Mouse (Mus musculus) midbrain, postnatal 0 days (tissue): ENCODE results near the gene Dnaja2. TPM values are rescaled to one million over a fixed set of nuclear protein-coding genes. Genes with fewer than 3 reads are reported as not detected.

Experiments
- ATAC-seq: fragments of 200-750 bp; cut with Nextera tagmentation; 2 replicates; pipeline ENCODE4 v1.8.0; 2017; ENCODE audit warnings: moderate number of reproducible peaks, mild to moderate bottlenecking, moderate TSS enrichment, moderate library complexity; ENCODE audit not compliant: low FRiP score
- DNase-seq: peaks from one replicate; pipeline ENCODE4 v3.0.0-alpha.2; 2015; ENCODE audit warnings: low spot score
- H3K27ac ChIP-seq: fragments of 300-500 bp; sonication (generic); 2 replicates; pipeline ENCODE4 v1.5.1; 2014; ENCODE audit warnings: low read depth, mild to moderate bottlenecking, low read length, mixed read lengths
- H3K27me3 ChIP-seq: fragments of 300-500 bp; sonication (generic); 2 replicates; pipeline ENCODE4 v1.6.1; 2014; ENCODE audit warnings: low read length, control low read depth, mixed read lengths; ENCODE audit not compliant: insufficient read depth
- H3K36me3 ChIP-seq: fragments of 300-500 bp; sonication (generic); 2 replicates; pipeline ENCODE4 v1.6.1; 2014; ENCODE audit warnings: low read length, control low read depth, mixed read lengths; ENCODE audit not compliant: insufficient read depth
- H3K4me1 ChIP-seq: fragments of 300-500 bp; sonication (generic); 2 replicates; pipeline ENCODE4 v1.6.1; 2014; ENCODE audit warnings: mild to moderate bottlenecking, control low read depth, antibody characterized with exemption, low read length, mixed read lengths; ENCODE audit not compliant: insufficient read depth
- H3K4me2 ChIP-seq: fragments of 300-500 bp; sonication (generic); 2 replicates; pipeline ENCODE4 v1.6.1; 2014; ENCODE audit warnings: low read depth, mild to moderate bottlenecking, low read length, mixed read lengths; ENCODE audit not compliant: poor library complexity, severe bottlenecking
- H3K4me3 ChIP-seq: fragments of 300-500 bp; sonication (generic); 2 replicates; pipeline ENCODE4 v1.5.1; 2014; ENCODE audit warnings: low read depth, mild to moderate bottlenecking, low read length, moderate library complexity
- H3K9ac ChIP-seq: fragments of 300-500 bp; sonication (generic); replicated peaks from 2 replicates; pipeline ENCODE4 v1.6.1; 2014; ENCODE audit warnings: mild to moderate bottlenecking, low read length, moderate library complexity, mixed read lengths; ENCODE audit not compliant: poor library complexity, severe bottlenecking
- H3K9me3 ChIP-seq: fragments of 300-500 bp; sonication (generic); 2 replicates; pipeline ENCODE4 v1.6.1; 2016; ENCODE audit warnings: low read length, control low read depth
- CTCF ChIP-seq: IDR thresholded peaks from 2 replicates; pipeline ENCODE4 v1.5.1; 2016; ENCODE audit warnings: antibody characterized with exemption, mild to moderate bottlenecking
- WGBS: fragments of 180-500 bp; shearing (Covaris S2); extraction: QIAGEN DNeasy Blood & Tissue Kit; methylation state at CpG from one replicate; pipeline ENCODE4 v1.1.7; 2014; 5-methylcytosine and 5-hydroxymethylcytosine counted together
- polyA plus RNA-seq: library from polyadenylated mRNA; unstranded; fragments of >200 nt; fragmentation: Nextera tagmentation; extraction: Ambion mirVana; gene quantifications from 2 replicates; pipeline ENCODE4 v1.2.1, GENCODE M21; 2015
- total RNA-seq: library from RNA; depleted of rRNA; stranded (reverse); fragments of >200 nt; gene quantifications from 2 replicates; pipeline ENCODE4 v1.2.3, GENCODE M21; 2014

Dnaja2 gene
- total and polyA plus RNA-seq, 2 experiments from 2014 or later = 66.9 to 145 TPM

- no peak for TF ChIP-seq CTCF
- Histone ChIP-seq H3K27me3 (no peaks in the 10 kb centered on the region), H3K4me2 (no peak overlapping the region), H3K27ac (no peak overlapping the region), H3K36me3 (peaks cover 87% of the 10 kb centered on the region), H3K9me3 (no peaks in the 10 kb centered on the region), H3K9ac (no peak overlapping the region), H3K4me1 (no peaks in the 10 kb centered on the region), H3K4me3 (no peak overlapping the region)
- ATAC-seq (no peak), DNase-seq (no peak)
- 91% methylated on average over 10 of the region's 10 CpGs for WGBS
Measured at GRCm38 (mm10) chr8:85517956-85518355, 37.2 kb downstream of the Dnaja2 start.

GRCm38 (mm10) chr8:85517336-85517735, 37.8 kb downstream of the Dnaja2 start:
- ATAC-seq = no peak
- no peak overlapping the region for H3K4me2 ChIP-seq
- H3K4me3 ChIP-seq = no peak overlapping the region
- H3K9me3 ChIP-seq = no peaks in the 10 kb centered on the region
- TF ChIP-seq CTCF = no peak
- DNase-seq = no peak
- no peak overlapping the region for H3K9ac ChIP-seq
- no peak overlapping the region for H3K27ac ChIP-seq
- 86% methylated on average over 4 of the region's 4 CpGs for WGBS
- no peaks in the 10 kb centered on the region for H3K27me3 ChIP-seq
- H3K36me3 ChIP-seq = peaks cover 84% of the 10 kb centered on the region
- H3K4me1 ChIP-seq = no peaks in the 10 kb centered on the region

DNA sequence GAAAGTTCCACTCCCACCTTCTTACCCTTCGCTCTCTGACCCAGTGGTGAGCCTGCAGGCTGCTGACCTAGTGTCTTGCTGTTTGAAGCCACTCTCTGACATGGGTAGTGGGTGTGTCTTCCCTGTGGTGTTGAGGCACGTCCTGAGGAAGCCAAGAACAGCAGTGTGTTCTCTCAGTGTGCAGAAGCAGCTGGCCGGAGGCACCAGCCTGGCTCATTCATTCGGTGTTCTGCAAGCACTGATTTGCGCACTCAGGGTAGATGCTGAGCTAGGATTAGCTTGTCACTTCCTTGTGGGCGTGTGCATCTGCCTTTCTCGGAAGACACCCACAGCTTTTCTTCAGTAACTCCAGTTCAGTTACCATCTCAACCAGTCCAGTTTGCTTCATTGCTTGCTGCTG, 39.8 kb downstream of the Dnaja2 start:
- H3K4me1 ChIP-seq = no peaks in the 10 kb centered on the region
- H3K4me3 ChIP-seq = no peak overlapping the region
- no peak overlapping the region for H3K4me2 ChIP-seq
- no peaks in the 10 kb centered on the region for H3K9me3 ChIP-seq
- WGBS = 69% methylated on average over 7 of the region's 7 CpGs
- no peak for DNase-seq
- no peak for ATAC-seq
- H3K36me3 ChIP-seq = peaks cover 81% of the 10 kb centered on the region
- H3K27me3 ChIP-seq = no peaks in the 10 kb centered on the region
- no peak overlapping the region for H3K27ac ChIP-seq
- TF ChIP-seq CTCF = no peak
- H3K9ac ChIP-seq = no peak overlapping the region

DNA sequence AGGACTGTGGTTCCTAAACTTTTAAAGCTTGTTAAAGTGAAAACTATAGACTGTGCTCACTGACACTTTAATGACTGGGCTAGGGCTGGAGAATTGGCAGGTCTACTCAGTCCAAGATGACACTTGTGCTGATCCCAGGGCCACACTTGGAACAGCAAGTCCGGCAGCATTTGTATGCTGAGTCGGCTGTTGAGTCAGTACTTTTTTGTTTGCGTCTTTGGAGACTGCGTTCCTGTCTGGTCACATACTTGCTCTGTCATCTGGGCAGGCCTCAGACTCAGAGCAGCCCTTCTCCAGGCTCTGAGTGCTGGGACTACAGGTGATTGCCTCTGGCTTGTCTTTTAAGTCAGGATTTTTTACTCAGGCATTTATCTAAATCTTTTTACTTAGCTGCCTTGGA, 41.9 kb downstream of the Dnaja2 start:
- H3K9ac ChIP-seq = no peak overlapping the region
- H3K4me2 ChIP-seq = no peak overlapping the region
- 78% methylated on average over 4 of the region's 4 CpGs for WGBS
- no peak for TF ChIP-seq CTCF
- H3K36me3 ChIP-seq = peaks cover 80% of the 10 kb centered on the region
- no peaks in the 10 kb centered on the region for H3K27me3 ChIP-seq
- H3K27ac ChIP-seq = peak overlapping the region; percentile 27; the same call in 1 of the 2 replicates
- H3K9me3 ChIP-seq = no peaks in the 10 kb centered on the region
- DNase-seq = peak; percentile 15
- no peak for ATAC-seq
- H3K4me1 ChIP-seq = no peaks in the 10 kb centered on the region
- no peak overlapping the region for H3K4me3 ChIP-seq

DNA sequence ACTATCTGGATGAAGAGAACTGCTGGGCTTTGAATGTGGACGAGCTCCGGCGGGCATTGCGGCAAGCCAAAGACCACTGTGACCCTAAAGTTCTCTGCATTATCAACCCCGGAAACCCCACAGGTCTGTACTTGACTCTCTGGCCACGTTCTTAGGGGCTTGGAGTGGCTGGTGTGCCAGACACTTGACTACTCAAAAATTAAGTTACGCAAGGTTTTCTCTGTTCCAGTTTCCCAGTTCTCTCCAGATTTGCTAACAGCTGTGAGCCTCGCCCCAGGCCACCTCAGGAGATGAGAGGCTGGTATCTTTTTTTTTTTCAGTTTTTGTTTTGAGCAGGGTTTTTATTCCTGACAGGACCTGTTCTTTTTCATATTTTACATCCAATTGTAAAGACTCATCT, 42.9 kb downstream of the Dnaja2 start:
- Histone ChIP-seq H3K9me3 (no peaks in the 10 kb centered on the region), H3K9ac (no peak overlapping the region), H3K27ac (no peak overlapping the region), H3K36me3 (peaks cover 73% of the 10 kb centered on the region), H3K4me1 (no peaks in the 10 kb centered on the region), H3K4me2 (no peak overlapping the region), H3K27me3 (no peaks in the 10 kb centered on the region), H3K4me3 (no peak overlapping the region)
- ATAC-seq (no peak), DNase-seq (no peak)
- WGBS = 86% methylated on average over 8 of the region's 8 CpGs
- TF ChIP-seq CTCF = no peak

DNA sequence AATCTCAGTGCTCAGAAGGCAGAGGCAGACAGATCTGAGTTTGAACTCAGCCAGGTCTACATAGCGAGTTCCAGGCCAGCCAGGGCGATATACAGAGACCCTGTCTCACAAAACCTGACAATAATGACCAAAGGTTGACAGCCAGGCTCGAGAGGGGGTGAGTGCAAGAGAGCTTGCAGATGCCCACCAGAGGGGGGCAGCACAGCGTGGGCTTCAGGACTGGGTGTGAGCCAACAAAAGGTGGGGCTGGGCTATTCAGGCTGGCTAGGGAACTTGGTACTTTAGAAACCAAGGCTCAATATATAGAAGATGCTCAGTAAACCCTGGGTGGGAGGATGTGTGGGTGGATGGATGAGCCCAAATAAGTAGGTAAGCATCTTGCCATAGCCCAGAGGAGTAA, 46.5 kb downstream of the Dnaja2 start:
- peak; percentile 16; the same call in 1 of the 2 replicates for TF ChIP-seq CTCF

More for the DNA sequence above, 46.5 kb downstream of the Dnaja2 start:
- WGBS = 81% methylated on average over 4 of the region's 4 CpGs
- Histone ChIP-seq H3K4me1 (no peaks in the 10 kb centered on the region), H3K27ac (no peak overlapping the region), H3K4me3 (no peak overlapping the region), H3K27me3 (no peaks in the 10 kb centered on the region), H3K36me3 (peaks cover 66% of the 10 kb centered on the region), H3K4me2 (no peak overlapping the region), H3K9me3 (no peaks in the 10 kb centered on the region), H3K9ac (no peak overlapping the region)
- ATAC-seq (no peak), DNase-seq (no peak)
